Comparison of ENCODE assay signal across 8 mouse cellular contexts in the genomic region with DNA sequence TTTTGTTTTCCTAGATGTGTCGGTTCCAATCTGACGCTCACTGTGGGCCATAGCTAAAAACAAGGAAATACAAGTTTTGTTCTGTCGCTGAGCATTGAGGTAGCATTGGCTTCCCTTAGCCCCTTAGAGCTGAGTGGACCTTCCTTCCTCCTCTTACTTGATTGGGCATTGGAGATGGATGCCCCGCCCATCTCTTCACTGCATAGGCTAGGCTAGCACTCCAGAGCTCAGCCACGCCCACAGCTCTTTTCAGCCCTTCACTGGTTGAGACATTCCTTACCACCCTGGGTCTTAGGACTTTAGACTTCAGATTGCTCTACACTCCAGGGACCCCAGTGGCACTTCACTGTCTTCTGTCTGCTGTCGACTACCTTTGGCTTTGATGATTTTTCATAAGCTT.
A peak's percentile ranks its signal among the peaks of the same experiment; 100 is the strongest.
DNase-seq lines count a peak whose midpoint lies in the region; ATAC-seq and TF ChIP-seq lines count a peak whose summit lies in the region.

No protein-coding gene starts in this region.

- H3K27ac ChIP-seq in MEL (ENCODE audit: control insufficient read depth, low read depth, low read length): no peak overlapping the region
- H3K27ac ChIP-seq in embryonic facial prominence, embryonic 11.5 days (replicated peaks; ENCODE audit: low read depth, low read length): no peak overlapping the region
- H3K27ac ChIP-seq in hindbrain, embryonic 12.5 days: no peak overlapping the region
- no peak overlapping the region for H3K27ac ChIP-seq in liver, embryonic 11.5 days (ENCODE audit: low read depth, low read length)

- ATAC-seq in embryonic facial prominence, embryonic 11.5 days (replicated peaks; ENCODE audit: insufficient number of reproducible peaks, low FRiP score, low TSS enrichment, low read depth): peak; percentile 75
- peak; percentile 70 for ATAC-seq in hindbrain, embryonic 12.5 days (ENCODE audit: low FRiP score)
- ATAC-seq in liver, embryonic 11.5 days (replicated peaks; ENCODE audit: low FRiP score): peak; percentile 95
- peak; percentile 71 for ATAC-seq in monocyte, adult 5-6 weeks (replicated peaks; ENCODE audit: insufficient number of reproducible peaks, low FRiP score, low TSS enrichment, poor library complexity, severe bottlenecking)

- H3K79me2 ChIP-seq in MEL (ENCODE audit: control insufficient read depth, insufficient read depth, low read length, poor library complexity): no peaks in the 10 kb centered on the region

- H3K36me3 ChIP-seq in MEL (ENCODE audit: control insufficient read depth in 1 of 2, insufficient read depth in 2 of 2, low read length in 2 of 2): no peaks in the 10 kb centered on the region
- H3K36me3 ChIP-seq in embryonic facial prominence, embryonic 11.5 days (replicated peaks; ENCODE audit: control insufficient read depth, insufficient read depth, low read depth, low read length): no peaks in the 10 kb centered on the region
- no peaks in the 10 kb centered on the region for H3K36me3 ChIP-seq in hindbrain, embryonic 12.5 days
- no peaks in the 10 kb centered on the region for H3K36me3 ChIP-seq in liver, embryonic 11.5 days (ENCODE audit: control insufficient read depth, insufficient read depth, low read length)

- no peak for TF ChIP-seq EP300 in MEL (IDR thresholded peaks at IDR 0.05; ENCODE audit: low read depth in 1 of 2, low read length in 2 of 2)

- intact Hi-C loops in left cerebral cortex, postnatal 25 days (cut with DNase I): no loop called here

- DNase-seq in MEL (ENCODE audit: low read depth, low spot score): peak; percentile 46
- DNase-seq in embryonic facial prominence, embryonic 11.5 days (ENCODE audit: low spot score): peak; percentile 63
- DNase-seq in liver, embryonic 11.5 days (ENCODE audit: low spot score): no peak
- peak; percentile 82 for DNase-seq in thymus, postnatal 4 days
- no peak for DNase-seq in right cerebral cortex, adult 18-20 months
- no peak for DNase-seq in left cerebral cortex, postnatal 25 days (ENCODE audit: low spot score in 2 of 2)

- H3K4me1 ChIP-seq in MEL (ENCODE audit: control insufficient read depth in 1 of 2, insufficient read depth in 2 of 2, low read length in 2 of 2): no peaks in the 10 kb centered on the region
- peaks cover 6% of the 10 kb centered on the region; the same call in 1 of the 2 replicates for H3K4me1 ChIP-seq in embryonic facial prominence, embryonic 11.5 days (ENCODE audit: control insufficient read depth, insufficient read depth, low read length)
- peaks cover 53% of the 10 kb centered on the region for H3K4me1 ChIP-seq in hindbrain, embryonic 12.5 days
- peaks cover 26% of the 10 kb centered on the region for H3K4me1 ChIP-seq in liver, embryonic 11.5 days (replicated peaks; ENCODE audit: control insufficient read depth, insufficient read depth, low read length)

- no peak overlapping the region for H3K4me3 ChIP-seq in MEL (ENCODE audit: control insufficient read depth in 1 of 2, insufficient read depth in 1 of 2, low read depth in 2 of 2, low read length in 2 of 2)
- no peak overlapping the region for H3K4me3 ChIP-seq in embryonic facial prominence, embryonic 11.5 days (ENCODE audit: low read depth, low read length)
- H3K4me3 ChIP-seq in hindbrain, embryonic 12.5 days: no peak overlapping the region
- peak overlapping the region; percentile 22 for H3K4me3 ChIP-seq in liver, embryonic 11.5 days (ENCODE audit: low read depth, low read length)

- TF ChIP-seq POLR2A in MEL (IDR thresholded peaks at IDR 0.05; ENCODE audit: control insufficient read depth in 1 of 2, insufficient read depth in 1 of 2, low read depth in 1 of 2, low read length in 2 of 2, poor library complexity in 1 of 2): no peak

- no peaks in the 10 kb centered on the region for H3K27me3 ChIP-seq in MEL (ENCODE audit: control insufficient read depth in 1 of 2, insufficient read depth in 2 of 2, low read length in 2 of 2)
- H3K27me3 ChIP-seq in embryonic facial prominence, embryonic 11.5 days (ENCODE audit: control insufficient read depth, insufficient read depth, low read length): no peaks in the 10 kb centered on the region
- H3K27me3 ChIP-seq in hindbrain, embryonic 12.5 days: no peaks in the 10 kb centered on the region
- H3K27me3 ChIP-seq in liver, embryonic 11.5 days (replicated peaks; ENCODE audit: control insufficient read depth, insufficient read depth, low read length): no peaks in the 10 kb centered on the region

- H3K9ac ChIP-seq in MEL (ENCODE audit: control insufficient read depth, low read depth, low read length, poor library complexity, severe bottlenecking): no peak overlapping the region
- H3K9ac ChIP-seq in embryonic facial prominence, embryonic 11.5 days (replicated peaks; ENCODE audit: low read length): no peak overlapping the region
- no peak overlapping the region for H3K9ac ChIP-seq in hindbrain, embryonic 12.5 days
- no peak overlapping the region for H3K9ac ChIP-seq in liver, embryonic 11.5 days (ENCODE audit: low read depth, low read length)

- TF ChIP-seq RAD21 in MEL (IDR thresholded peaks at IDR 0.05; ENCODE audit: low read depth, low read length): no peak

- no peaks in the 10 kb centered on the region for H3K9me3 ChIP-seq in MEL (replicated peaks; ENCODE audit: insufficient read depth, low read length)
- no peaks in the 10 kb centered on the region for H3K9me3 ChIP-seq in embryonic facial prominence, embryonic 11.5 days (replicated peaks; ENCODE audit: control insufficient read depth, low read length)
- H3K9me3 ChIP-seq in hindbrain, embryonic 12.5 days (replicated peaks): no peaks in the 10 kb centered on the region
- no peaks in the 10 kb centered on the region for H3K9me3 ChIP-seq in liver, embryonic 11.5 days (ENCODE audit: control insufficient read depth, low read length)

- no peak for TF ChIP-seq CTCF in MEL (IDR thresholded peaks at IDR 0.05 in 2 of 3, conservative IDR thresholded peaks at IDR 0.05 in 1 of 3; ENCODE audit: control insufficient read depth in 1 of 3, insufficient read depth in 1 of 3, low read depth in 2 of 3, low read length in 3 of 3, poor library complexity in 1 of 3, severe bottlenecking in 1 of 3)

- 13% methylated on average over 6 of the region's 6 CpGs for WGBS in embryonic facial prominence, embryonic 11.5 days
- 9% methylated on average over 6 of the region's 6 CpGs for WGBS in hindbrain, embryonic 12.5 days
- whole genome bisulfite sequencing in liver, embryonic 11.5 days: 11% methylated on average over 6 of the region's 6 CpGs

- peak overlapping the region; percentile 24; the same call in 1 of the 2 replicates for H3K4me2 ChIP-seq in embryonic facial prominence, embryonic 11.5 days (ENCODE audit: low read depth, low read length)
- H3K4me2 ChIP-seq in hindbrain, embryonic 12.5 days (replicated peaks): peak overlapping the region; percentile 36
- peak overlapping the region; percentile 65 for H3K4me2 ChIP-seq in liver, embryonic 11.5 days

TF ChIP-seq in MEL, 35 proteins besides CTCF, POLR2A, EP300 and RAD21:
- TF ChIP-seq MXI1 (IDR thresholded peaks at IDR 0.05; ENCODE audit: low read depth, low read length) (no peak), TCF12 (IDR thresholded peaks at IDR 0.05; ENCODE audit: low read depth, low read length) (no peak), USF2 (IDR thresholded peaks at IDR 0.05; ENCODE audit: borderline replicate concordance in 1 of 2, insufficient read depth in 1 of 2, low read depth in 1 of 2, low read length in 2 of 2) (no peak), KAT2A (conservative IDR thresholded peaks at IDR 0.05; ENCODE audit: low read depth, low read length) (no peak), NELFE (IDR thresholded peaks at IDR 0.05; ENCODE audit: low read depth, low read length) (no peak), MYC (IDR thresholded peaks at IDR 0.05; ENCODE audit: low read depth, low read length) (no peak), CHD1 (IDR thresholded peaks at IDR 0.05; ENCODE audit: low read depth, low read length) (no peak), MAFK (IDR thresholded peaks at IDR 0.05; ENCODE audit: borderline replicate concordance, low read depth, low read length) (no peak), MAX (IDR thresholded peaks at IDR 0.05; ENCODE audit: low read length) (no peak), MYB (IDR thresholded peaks at IDR 0.05; ENCODE audit: low read depth, low read length) (no peak), ZKSCAN1 (IDR thresholded peaks at IDR 0.05; ENCODE audit: low read depth, low read length) (no peak), SMC3 (IDR thresholded peaks at IDR 0.05; ENCODE audit: low read depth, low read length) (no peak), POLR2AphosphoS2 (IDR thresholded peaks at IDR 0.05; ENCODE audit: low read length) (no peak), GATA1 (IDR thresholded peaks at IDR 0.05; ENCODE audit: low read depth, low read length) (no peak), GABPA (IDR thresholded peaks at IDR 0.05; ENCODE audit: low read depth, low read length) (no peak)

Comparison
In these comparisons a context has a peak if more than half of its experiments do, and no peak if none do; other contexts are left out.
1. DNase-seq: peak in MEL (single experiment), embryonic facial prominence, embryonic 11.5 days (single experiment) and thymus, postnatal 4 days (single experiment); none in liver, embryonic 11.5 days (single experiment), right cerebral cortex, adult 18-20 months (single experiment) and left cerebral cortex, postnatal 25 days (0 of 2).
2. Peak in every context shown above with its lines, with median percentiles within 50 percentile points of each other: ATAC-seq and H3K4me2 ChIP-seq.